Mouse (Mus musculus): ENCODE data around the gene Hdac7. TPM values are rescaled to one million over a fixed set of nuclear protein-coding genes. Genes with fewer than 3 reads are reported as not detected.

Hdac7 gene
- total RNA-seq, 1 experiment from 2014 or later = 6.5 TPM

DNA sequence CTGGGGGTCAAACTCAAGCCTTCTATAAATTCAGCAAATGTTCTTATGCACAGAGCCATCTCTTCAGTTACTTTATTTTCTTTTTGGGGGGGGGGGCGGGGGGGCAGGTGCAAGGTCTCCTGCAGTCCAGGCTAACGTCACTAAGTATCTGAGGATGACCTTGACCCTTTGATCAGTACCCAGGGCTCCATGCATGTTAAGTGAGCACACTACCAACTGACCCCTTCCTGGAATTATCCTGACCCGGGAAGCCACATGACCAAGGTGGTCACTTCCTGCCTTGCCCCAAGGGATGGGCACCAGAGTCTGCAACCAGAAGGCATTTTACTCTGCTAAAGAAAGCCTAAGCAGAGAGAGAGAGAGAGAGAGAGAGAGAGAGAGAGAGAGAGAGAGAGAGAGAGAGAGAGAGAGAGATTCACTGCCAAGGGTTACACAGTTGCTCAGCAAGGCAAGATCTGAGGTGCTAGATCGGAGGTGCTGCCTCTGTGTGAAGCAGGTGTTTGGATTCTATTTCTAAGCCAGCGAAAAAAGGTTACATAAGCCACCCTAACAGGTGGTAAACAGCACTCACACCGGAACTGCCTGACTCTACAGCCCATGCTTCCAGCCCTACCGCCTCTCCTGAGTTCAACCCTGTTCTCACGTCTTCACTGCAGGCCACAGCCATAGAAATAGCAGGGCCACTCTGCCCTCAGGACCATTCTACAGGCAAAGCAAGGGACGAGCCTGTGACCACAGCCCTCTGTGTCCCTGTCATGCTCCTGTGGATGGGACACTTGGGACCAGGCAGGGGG is 80.8 kb downstream of the Hdac7 start:
- no peak for ATAC-seq (replicated peaks; ENCODE audit: insufficient number of reproducible peaks, low FRiP score, low TSS enrichment, poor library complexity, severe bottlenecking)

- no peak for ATAC-seq (replicated peaks; ENCODE audit: insufficient number of reproducible peaks, low FRiP score, low TSS enrichment, poor library complexity, severe bottlenecking)
Measured at GRCm38 (mm10) chr15:97762733-97763132, 81.6 kb downstream of the Hdac7 start.

GRCm38 (mm10) chr15:97761438-97761837 is 82.9 kb downstream of the Hdac7 start:
- ATAC-seq (replicated peaks; ENCODE audit: insufficient number of reproducible peaks, low FRiP score, low TSS enrichment, poor library complexity, severe bottlenecking) = no peak

DNA sequence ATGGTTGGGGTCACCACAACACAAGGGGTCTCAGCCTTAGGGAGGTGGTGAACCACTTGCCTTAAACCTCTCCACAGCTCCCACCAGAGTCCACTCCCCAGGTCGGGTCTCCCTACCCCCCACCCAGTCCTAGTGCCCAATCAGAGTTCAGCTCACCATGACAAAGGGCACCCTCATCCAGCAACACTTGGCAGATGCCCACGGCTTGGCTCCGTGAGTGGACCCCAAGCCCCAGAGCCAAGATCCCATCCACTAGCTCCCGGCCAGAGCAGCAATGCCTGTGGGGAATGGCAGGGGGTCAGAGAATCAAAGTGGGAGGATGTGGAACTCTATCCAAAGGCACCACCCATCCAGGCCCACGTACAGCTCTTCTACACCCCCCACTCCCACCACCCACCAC is 83.3 kb downstream of the Hdac7 start:
- ATAC-seq (replicated peaks; ENCODE audit: insufficient number of reproducible peaks, low FRiP score, low TSS enrichment, poor library complexity, severe bottlenecking) = no peak

DNA sequence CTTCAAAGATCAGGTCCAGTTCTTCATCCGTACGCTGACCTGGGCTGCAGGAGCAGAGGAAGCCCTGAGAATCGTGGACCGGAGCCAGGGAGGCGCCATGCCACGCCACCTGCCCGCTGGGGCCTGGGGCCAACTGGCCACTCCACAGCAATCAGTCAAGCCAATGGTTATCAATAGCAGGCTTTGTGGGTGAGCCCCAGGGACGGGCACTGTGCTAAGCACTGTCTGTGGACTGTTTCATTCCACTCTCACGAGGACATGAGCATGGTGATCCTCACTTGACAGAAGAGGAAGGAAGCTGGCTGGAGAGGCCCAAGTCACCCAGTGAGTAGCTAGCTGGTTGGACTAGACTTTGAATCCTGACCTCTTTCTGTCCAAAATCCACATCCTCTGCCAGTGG is 84.3 kb downstream of the Hdac7 start:
- ATAC-seq (replicated peaks; ENCODE audit: insufficient number of reproducible peaks, low FRiP score, low TSS enrichment, poor library complexity, severe bottlenecking) = no peak

DNA sequence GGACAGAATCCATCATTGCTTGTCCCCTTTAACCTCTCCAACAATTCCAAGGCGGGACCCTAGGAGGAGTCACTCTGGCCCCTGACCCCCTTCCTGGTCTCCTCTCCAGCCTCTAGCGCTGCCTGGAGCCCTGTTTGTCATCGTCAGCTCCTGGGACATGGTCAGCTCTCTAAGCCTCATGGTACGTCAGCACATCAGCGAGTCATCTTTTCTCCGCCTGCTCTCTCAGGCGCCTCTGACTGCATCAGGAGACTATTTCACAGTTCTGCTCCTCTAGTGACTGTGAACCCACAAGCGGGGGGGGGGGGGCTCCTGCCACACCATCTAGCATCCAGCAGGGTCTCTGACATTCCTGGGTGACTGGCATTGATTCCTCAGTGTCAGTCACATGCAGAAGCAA is 88.9 kb downstream of the Hdac7 start:
- no peak for ATAC-seq (replicated peaks; ENCODE audit: insufficient number of reproducible peaks, low FRiP score, low TSS enrichment, poor library complexity, severe bottlenecking)

- ATAC-seq (replicated peaks; ENCODE audit: insufficient number of reproducible peaks, low FRiP score, low TSS enrichment, poor library complexity, severe bottlenecking) = no peak
Measured at GRCm38 (mm10) chr15:97754476-97754875, 89.8 kb downstream of the Hdac7 start.

- ATAC-seq (replicated peaks; ENCODE audit: insufficient number of reproducible peaks, low FRiP score, low TSS enrichment, poor library complexity, severe bottlenecking) = no peak
Measured at GRCm38 (mm10) chr15:97752491-97752890, 91.8 kb downstream of the Hdac7 start.

DNA sequence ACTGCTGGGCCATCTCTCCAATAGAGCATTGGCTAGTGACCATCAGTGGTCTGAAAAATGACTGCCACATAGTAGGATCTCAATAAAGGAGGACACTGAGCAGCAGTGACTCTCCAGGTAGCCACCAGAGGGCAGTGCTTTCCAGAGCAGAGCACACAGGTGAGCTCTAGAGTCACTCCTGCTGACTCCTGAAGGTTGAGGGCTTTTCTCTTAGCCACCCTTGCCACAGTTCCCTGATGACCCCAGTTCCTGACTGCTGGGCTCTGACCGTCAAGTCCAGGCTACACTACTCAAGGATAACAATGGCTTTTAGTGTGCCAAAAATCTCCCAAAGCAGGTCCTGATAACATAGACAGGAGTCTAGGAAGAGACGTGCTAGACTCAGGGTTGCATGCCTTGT is 92.6 kb downstream of the Hdac7 start:
- ATAC-seq (replicated peaks; ENCODE audit: insufficient number of reproducible peaks, low FRiP score, low TSS enrichment, poor library complexity, severe bottlenecking) = no peak

- ATAC-seq (replicated peaks; ENCODE audit: insufficient number of reproducible peaks, low FRiP score, low TSS enrichment, poor library complexity, severe bottlenecking) = 0 out of 2 replicates have a peak, but pooled peaks have one; percentile 34
Measured at GRCm38 (mm10) chr15:97750697-97751096, 93.6 kb downstream of the Hdac7 start.

DNA sequence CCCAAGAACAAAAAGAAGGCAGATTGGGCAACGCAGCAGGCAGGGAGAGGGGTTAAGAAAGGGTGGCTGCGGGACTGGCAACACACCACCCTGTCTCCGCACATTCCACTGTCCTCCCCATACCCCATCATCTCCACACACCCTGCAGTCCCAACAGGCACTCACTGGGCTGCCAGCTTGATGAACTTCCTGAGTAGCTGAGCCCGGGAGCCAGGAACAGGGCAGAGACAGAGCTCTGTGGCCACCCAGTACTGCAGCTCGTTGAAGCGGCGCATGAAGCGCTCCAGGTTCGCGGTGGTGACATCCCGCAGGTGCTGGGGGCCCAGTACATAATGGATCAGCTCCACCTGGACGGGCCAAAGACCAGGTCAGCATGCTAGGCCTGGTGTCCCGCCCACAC is 94.5 kb downstream of the Hdac7 start:
- no peak for ATAC-seq (replicated peaks; ENCODE audit: insufficient number of reproducible peaks, low FRiP score, low TSS enrichment, poor library complexity, severe bottlenecking)

- ATAC-seq (replicated peaks; ENCODE audit: insufficient number of reproducible peaks, low FRiP score, low TSS enrichment, poor library complexity, severe bottlenecking) = no peak
Measured at GRCm38 (mm10) chr15:97749397-97749796, 94.9 kb downstream of the Hdac7 start.

GRCm38 (mm10) chr15:97748964-97749363 is 95.3 kb downstream of the Hdac7 start:
- no peak for ATAC-seq (replicated peaks; ENCODE audit: insufficient number of reproducible peaks, low FRiP score, low TSS enrichment, poor library complexity, severe bottlenecking)

DNA sequence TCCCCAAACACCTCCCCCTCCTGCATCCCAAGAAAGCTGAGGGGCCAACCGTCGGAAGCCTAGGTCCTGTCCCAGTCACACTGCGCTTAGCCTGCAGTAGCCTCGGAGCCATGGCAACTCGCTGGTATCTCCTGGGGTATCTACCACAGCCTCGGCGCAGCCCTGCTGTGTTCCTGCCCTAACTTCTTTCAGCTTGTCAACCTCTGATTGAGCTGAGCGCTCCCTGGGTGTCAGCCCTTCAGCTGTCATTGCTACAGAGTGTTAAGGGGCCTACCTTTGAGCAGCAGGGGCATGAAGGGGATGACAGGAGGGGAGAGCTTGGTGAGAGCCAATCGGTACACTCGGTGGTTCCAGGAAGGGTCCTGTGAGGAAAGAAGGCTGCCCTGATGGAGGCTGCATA is 96.0 kb downstream of the Hdac7 start:
- no peak for ATAC-seq (replicated peaks; ENCODE audit: insufficient number of reproducible peaks, low FRiP score, low TSS enrichment, poor library complexity, severe bottlenecking)

GRCm38 (mm10) chr15:97747486-97747885 is 96.8 kb downstream of the Hdac7 start:
- no peak for ATAC-seq (replicated peaks; ENCODE audit: insufficient number of reproducible peaks, low FRiP score, low TSS enrichment, poor library complexity, severe bottlenecking)

GRCm38 (mm10) chr15:97746748-97747147 is 97.6 kb downstream of the Hdac7 start:
- no peak for ATAC-seq (replicated peaks; ENCODE audit: insufficient number of reproducible peaks, low FRiP score, low TSS enrichment, poor library complexity, severe bottlenecking)

DNA sequence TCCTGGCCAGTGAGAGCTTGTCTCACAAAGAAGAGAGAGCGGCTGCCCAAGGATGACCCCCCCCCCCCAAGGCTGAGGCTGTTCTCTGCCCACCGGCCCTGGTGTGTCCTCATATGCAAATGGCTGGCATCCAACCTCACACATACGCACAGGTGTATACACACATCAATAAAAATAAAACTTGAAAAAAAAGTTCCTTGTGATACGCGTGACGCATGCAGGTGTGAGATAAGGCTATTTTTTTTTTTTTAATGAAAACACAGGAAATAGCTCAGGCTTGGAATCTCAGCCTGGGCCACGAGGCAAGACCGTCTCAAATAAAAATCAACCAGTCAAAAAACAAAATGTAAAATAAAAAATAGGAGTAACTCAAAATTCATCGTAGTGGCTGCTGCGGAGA is 98.0 kb downstream of the Hdac7 start:
- ATAC-seq (replicated peaks; ENCODE audit: insufficient number of reproducible peaks, low FRiP score, low TSS enrichment, poor library complexity, severe bottlenecking) = no peak

- ATAC-seq (replicated peaks; ENCODE audit: insufficient number of reproducible peaks, low FRiP score, low TSS enrichment, poor library complexity, severe bottlenecking) = no peak
Measured at GRCm38 (mm10) chr15:97745331-97745730, 99.0 kb downstream of the Hdac7 start.

DNA sequence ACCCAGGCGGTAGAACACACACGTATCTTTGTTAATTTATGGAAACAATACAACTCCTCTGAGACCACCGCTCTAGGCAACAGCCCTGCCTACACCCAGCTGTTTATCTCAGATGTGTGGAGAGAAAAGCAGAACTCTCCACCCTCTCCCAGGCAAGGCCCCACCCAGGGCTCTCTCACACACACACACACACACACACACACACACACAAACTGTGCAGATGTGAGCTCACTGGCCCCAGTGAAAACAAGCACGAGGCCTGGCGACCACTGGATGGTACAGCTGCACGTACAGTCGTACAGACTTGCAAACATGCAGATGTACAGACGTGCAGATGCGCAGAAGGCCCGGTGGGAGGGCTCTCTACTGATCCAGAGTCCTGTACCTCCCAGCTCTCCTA is 99.4 kb downstream of the Hdac7 start:
- no peak for ATAC-seq (replicated peaks; ENCODE audit: insufficient number of reproducible peaks, low FRiP score, low TSS enrichment, poor library complexity, severe bottlenecking)

- no peak for ATAC-seq (replicated peaks; ENCODE audit: insufficient number of reproducible peaks, low FRiP score, low TSS enrichment, poor library complexity, severe bottlenecking)
Measured at GRCm38 (mm10) chr15:97743961-97744525, 100.3 kb downstream of the Hdac7 start.
